Mouse (Mus musculus): Measurements from ENCODE around the gene Gzmc. TPM values are rescaled to one million over a fixed set of nuclear protein-coding genes. Genes with fewer than 3 reads are reported as not detected.

Gene Gzmc
- not detected in 2 replicates for polyA plus RNA-seq (2012; rRNA removed)

GRCm38 (mm10) chr14:56234556-56234955 is at the start of gene Gzmc:
TSS of gene Gzmc (minus strand) at chr14:56234656.

DNA sequence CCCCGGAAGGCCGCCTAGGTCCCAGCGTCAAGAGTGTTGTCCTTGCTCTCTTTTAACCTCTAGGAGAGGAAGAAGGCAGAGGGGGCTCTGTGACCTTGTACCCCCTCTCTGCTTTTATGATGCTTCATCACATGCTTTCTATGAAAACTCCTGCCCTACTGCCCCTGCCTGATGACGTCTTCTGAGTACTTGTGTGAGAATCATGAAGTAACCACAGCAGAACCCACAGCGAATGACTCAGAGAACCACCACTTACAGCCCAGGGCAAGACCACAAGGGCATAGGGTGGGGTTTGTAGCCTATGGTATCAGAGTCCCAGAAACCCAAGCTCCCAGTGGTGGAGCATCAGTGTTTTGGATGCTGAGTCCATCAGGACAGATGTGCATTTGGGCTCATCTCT is 27.7 kb upstream of the Gzmc start, which contains the start of gene Gzmb:
Gzmb (minus strand) TSS at position 108 of the 400 bp plus-strand sequence.

GRCm38 (mm10) chr14:56211317-56211716 is 23.1 kb downstream of the Gzmc start, which contains the start of gene Gzmf:
TSS of gene Gzmf (minus strand) at chr14:56211417.

Other genes with a start within 250 kb of the Gzmc start
- gene Mcpt1, start 216.7 kb downstream of the Gzmc start, polyA plus RNA-seq (2012; rRNA removed) = 16.9 and 47.6 TPM in 2 replicates
- not detected in 2 replicates for gene Mcpt9, start 204.2 kb downstream of the Gzmc start, polyA plus RNA-seq (2012; rRNA removed)
- 7.9 and 8.6 TPM in 2 replicates for gene Mcpt2, start 192.6 kb downstream of the Gzmc start, polyA plus RNA-seq (2012; rRNA removed)
- gene Mcpt4, start 172.3 kb downstream of the Gzmc start, polyA plus RNA-seq (2012; rRNA removed) = 1.5 and 2.9 TPM in 2 replicates
- not detected in 2 replicates for gene Mcpt8, start 149.4 kb downstream of the Gzmc start, polyA plus RNA-seq (2012; rRNA removed)
- not detected in 2 replicates for gene Ctsg, start 132.1 kb downstream of the Gzmc start, polyA plus RNA-seq (2012; rRNA removed)
- gene Gzme, start 114.0 kb downstream of the Gzmc start, polyA plus RNA-seq (2012; rRNA removed) = not detected in 2 replicates
- gene Gzmd, start 102.0 kb downstream of the Gzmc start, polyA plus RNA-seq (2012; rRNA removed) = not detected in 2 replicates
- gene Gzmg, start 75.1 kb downstream of the Gzmc start, polyA plus RNA-seq (2012; rRNA removed) = not detected in 2 replicates
- not detected in 2 replicates for gene Gzmn, start 60.1 kb downstream of the Gzmc start, polyA plus RNA-seq (2012; rRNA removed)
- not detected in 2 replicates for gene Gzmf, start 23.2 kb downstream of the Gzmc start, polyA plus RNA-seq (2012; rRNA removed)
- gene Gzmb, start 27.6 kb upstream of the Gzmc start, polyA plus RNA-seq (2012; rRNA removed) = 0.08 and 0.09 TPM in 2 replicates
- 0.25 TPM in 1 of 2 replicates, not detected in the other for gene Atp12a, start 130.4 kb upstream of the Gzmc start, polyA plus RNA-seq (2012; rRNA removed)
- not detected in 2 replicates for gene Rnf17, start 167.9 kb upstream of the Gzmc start, polyA plus RNA-seq (2012; rRNA removed)

Data from stomach, adult 2 months (tissue).